Mouse (Mus musculus): Measurements from ENCODE around the gene Gcfc2.

DNA sequence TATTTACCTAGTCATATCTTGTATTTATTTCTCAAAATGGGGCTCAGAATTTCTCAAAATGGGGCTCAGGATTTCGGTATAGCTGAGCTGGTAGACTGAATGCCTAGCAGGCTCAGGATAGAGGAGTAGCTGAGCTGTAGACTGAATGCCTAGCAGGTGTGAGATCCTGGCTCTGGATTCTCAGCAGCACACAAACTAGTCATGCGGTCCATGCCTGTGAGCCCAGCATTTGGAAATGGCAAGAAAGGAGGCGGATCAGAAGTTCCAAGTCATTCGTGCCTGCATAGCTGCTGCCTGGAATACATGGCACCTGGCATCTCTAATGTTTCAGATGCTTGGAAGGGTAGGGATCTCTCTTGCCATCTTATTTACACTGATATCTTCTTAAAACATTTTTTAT lies 5.9 kb downstream of the Gcfc2 start:
- TF ChIP-seq CTCF (IDR thresholded peaks at IDR 0.05; ENCODE audit: borderline replicate concordance, extremely low read depth, insufficient read depth, insufficient read length) (no peak), POLR2A (IDR thresholded peaks at IDR 0.05; ENCODE audit: borderline replicate concordance, extremely low read depth, insufficient read depth, insufficient read length, poor library complexity, severe bottlenecking) (no peak)
